Mouse (Mus musculus) lung, embryonic 15.5 days (tissue): ENCODE measurements at regions not wholly inside any gene's neighbourhood (a gene's known extent, or its start where the extent isn't known, plus 50 kb on each side); places are given as distances from the start of the nearest gene placed in this dataset.

Experiments used
- ATAC-seq: fragments of 200-750 bp; cut with Nextera tagmentation; 2 replicates; pipeline ENCODE4 v1.8.0; 2017; ENCODE audit warnings: moderate number of reproducible peaks, borderline replicate concordance; ENCODE audit not compliant: low FRiP score, low TSS enrichment; ENCODE audit errors: extremely low read depth
- H3K27ac ChIP-seq: fragments of 300-500 bp; sonication (generic); 2 replicates; pipeline ENCODE4 v1.5.1; 2015; ENCODE audit warnings: moderate library complexity, mild to moderate bottlenecking, inconsistent platforms
- H3K27me3 ChIP-seq: fragments of 300-500 bp; sonication (generic); 2 replicates; pipeline ENCODE4 v1.6.1; 2015; ENCODE audit warnings: inconsistent platforms
- H3K36me3 ChIP-seq: fragments of 300-500 bp; sonication (generic); 2 replicates; pipeline ENCODE4 v1.6.1; 2015; ENCODE audit warnings: inconsistent platforms
- H3K4me1 ChIP-seq: fragments of 300-500 bp; sonication (generic); 2 replicates; pipeline ENCODE4 v1.6.1; 2015; ENCODE audit warnings: inconsistent platforms
- H3K4me2 ChIP-seq: fragments of 300-500 bp; sonication (generic); 2 replicates; pipeline ENCODE4 v1.6.1; 2015; ENCODE audit warnings: inconsistent platforms, mild to moderate bottlenecking, moderate library complexity
- H3K4me3 ChIP-seq: fragments of 300-500 bp; sonication (generic); 2 replicates; pipeline ENCODE4 v1.5.1; 2015; ENCODE audit warnings: mild to moderate bottlenecking, inconsistent platforms
- H3K9ac ChIP-seq: fragments of 300-500 bp; sonication (generic); 2 replicates; pipeline ENCODE4 v1.6.1; 2015; ENCODE audit warnings: inconsistent platforms
- H3K9me3 ChIP-seq: fragments of 300-500 bp; sonication (generic); 2 replicates; pipeline ENCODE4 v1.6.1; 2016; ENCODE audit warnings: inconsistent platforms
- WGBS: fragments of 180-500 bp; shearing (Covaris S2); methylation state at CpG from one replicate; pipeline ENCODE4 v1.1.7; 2015; 5-methylcytosine and 5-hydroxymethylcytosine counted together

- Histone ChIP-seq H3K4me2 (no peak overlapping the region), H3K4me1 (no peaks in the 10 kb centered on the region), H3K9me3 (no peaks in the 10 kb centered on the region), H3K27ac (no peak overlapping the region), H3K27me3 (no peaks in the 10 kb centered on the region), H3K4me3 (no peak overlapping the region), H3K36me3 (no peaks in the 10 kb centered on the region), H3K9ac (no peak overlapping the region)
- 67% methylated on average over 2 of the region's 2 CpGs for WGBS
- no peak for ATAC-seq
These were observed 81.1 kb upstream of the Ralgapa2 start for GRCm38 (mm10) chr2:146593291-146593690.

- no peak for ATAC-seq
- WGBS = 62% methylated on average over 4 of the region's 4 CpGs
These were observed 82.1 kb upstream of the Ralgapa2 start for GRCm38 (mm10) chr2:146594212-146594611.

GRCm38 (mm10) chr2:146595673-146596072, 83.5 kb upstream of the Ralgapa2 start:
- H3K27ac ChIP-seq = no peak overlapping the region
- ATAC-seq = no peak; the same call in 1 of the 2 replicates
- no peaks in the 10 kb centered on the region for H3K9me3 ChIP-seq
- no peak overlapping the region for H3K4me2 ChIP-seq
- no peaks in the 10 kb centered on the region for H3K27me3 ChIP-seq
- no peak overlapping the region for H3K9ac ChIP-seq
- H3K4me3 ChIP-seq = no peak overlapping the region
- no peaks in the 10 kb centered on the region for H3K4me1 ChIP-seq
- H3K36me3 ChIP-seq = no peaks in the 10 kb centered on the region
- 68% methylated on average over 2 of the region's 2 CpGs for WGBS

More at GRCm38 (mm10) chr2:146594212-146594611, 82.1 kb upstream of the Ralgapa2 start:
- H3K27me3 ChIP-seq = no peaks in the 10 kb centered on the region
- no peaks in the 10 kb centered on the region for H3K4me1 ChIP-seq
- H3K4me3 ChIP-seq = no peak overlapping the region
- H3K9ac ChIP-seq = no peak overlapping the region
- no peaks in the 10 kb centered on the region for H3K9me3 ChIP-seq
- no peak overlapping the region for H3K27ac ChIP-seq
- H3K36me3 ChIP-seq = no peaks in the 10 kb centered on the region
- no peak overlapping the region for H3K4me2 ChIP-seq

GRCm38 (mm10) chr2:146606170-146606569, 94.0 kb upstream of the Ralgapa2 start:
- no peaks in the 10 kb centered on the region for H3K27me3 ChIP-seq
- no peak overlapping the region for H3K9ac ChIP-seq
- no peaks in the 10 kb centered on the region for H3K4me1 ChIP-seq
- no peak overlapping the region for H3K27ac ChIP-seq
- H3K4me3 ChIP-seq = no peak overlapping the region
- ATAC-seq = no peak
- no peak overlapping the region for H3K4me2 ChIP-seq
- no peaks in the 10 kb centered on the region for H3K36me3 ChIP-seq
- no peaks in the 10 kb centered on the region for H3K9me3 ChIP-seq

- H3K4me2 ChIP-seq = no peak overlapping the region
- WGBS = 91% methylated on average over 2 of the region's 2 CpGs
- H3K9ac ChIP-seq = no peak overlapping the region
- no peaks in the 10 kb centered on the region for H3K36me3 ChIP-seq
- no peaks in the 10 kb centered on the region for H3K27me3 ChIP-seq
- no peaks in the 10 kb centered on the region for H3K9me3 ChIP-seq
- no peak overlapping the region for H3K27ac ChIP-seq
- peaks cover 7% of the 10 kb centered on the region for H3K4me1 ChIP-seq
- ATAC-seq = no peak
- no peak overlapping the region for H3K4me3 ChIP-seq
These were observed 98.8 kb upstream of the Ralgapa2 start for GRCm38 (mm10) chr2:146610896-146611295.

GRCm38 (mm10) chr2:146611886-146612521, 99.9 kb upstream of the Ralgapa2 start:
- no peak; the same call in 1 of the 2 replicates for ATAC-seq
- no peak overlapping the region for H3K4me2 ChIP-seq
- no peaks in the 10 kb centered on the region for H3K27me3 ChIP-seq
- WGBS = 34% methylated on average over 6 of the region's 6 CpGs
- no peak overlapping the region for H3K4me3 ChIP-seq
- H3K9ac ChIP-seq = no peak overlapping the region
- H3K36me3 ChIP-seq = no peaks in the 10 kb centered on the region
- H3K27ac ChIP-seq = no peak overlapping the region
- peaks cover 7% of the 10 kb centered on the region for H3K4me1 ChIP-seq
- H3K9me3 ChIP-seq = no peaks in the 10 kb centered on the region

- Histone ChIP-seq H3K27ac (no peak overlapping the region), H3K4me1 (peaks cover 7% of the 10 kb centered on the region), H3K36me3 (no peaks in the 10 kb centered on the region), H3K9me3 (no peaks in the 10 kb centered on the region), H3K4me3 (peak overlapping the region; percentile 16; the same call in 1 of the 2 replicates), H3K9ac (0 out of 2 replicates have a peak overlapping the region, but pooled peaks have one; percentile 22), H3K4me2 (peak overlapping the region; percentile 62), H3K27me3 (no peaks in the 10 kb centered on the region)
- no peak for ATAC-seq
- 4% methylated on average over 20 of the region's 20 CpGs for WGBS
These were observed 100.6 kb upstream of the Ralgapa2 start for GRCm38 (mm10) chr2:146612522-146613288.

- H3K4me2 ChIP-seq = no peak overlapping the region
- no peak overlapping the region for H3K27ac ChIP-seq
- WGBS = 7% methylated on average over 5 of the region's 5 CpGs
- no peak overlapping the region for H3K4me3 ChIP-seq
- H3K9ac ChIP-seq = no peak overlapping the region
- no peaks in the 10 kb centered on the region for H3K9me3 ChIP-seq
- peak; percentile 61; the same call in 1 of the 2 replicates for ATAC-seq
- H3K36me3 ChIP-seq = no peaks in the 10 kb centered on the region
- H3K27me3 ChIP-seq = no peaks in the 10 kb centered on the region
- H3K4me1 ChIP-seq = no peaks in the 10 kb centered on the region; the same call in 1 of the 2 replicates
These were observed 109.0 kb upstream of the Ralgapa2 start for GRCm38 (mm10) chr2:146621167-146621566.

- H3K4me3 ChIP-seq = no peak overlapping the region
- H3K27me3 ChIP-seq = no peaks in the 10 kb centered on the region
- no peak for ATAC-seq
- H3K4me2 ChIP-seq = no peak overlapping the region
- no peak overlapping the region for H3K27ac ChIP-seq
- H3K4me1 ChIP-seq = no peaks in the 10 kb centered on the region; the same call in 1 of the 2 replicates
- no peaks in the 10 kb centered on the region for H3K9me3 ChIP-seq
- WGBS = 89% methylated on average over 1 of the region's 1 CpGs
- H3K9ac ChIP-seq = no peak overlapping the region
- H3K36me3 ChIP-seq = no peaks in the 10 kb centered on the region
These were observed 110.9 kb upstream of the Ralgapa2 start for GRCm38 (mm10) chr2:146623052-146623451.

- Histone ChIP-seq H3K4me3 (no peak overlapping the region), H3K4me2 (no peak overlapping the region), H3K4me1 (no peaks in the 10 kb centered on the region; the same call in 1 of the 2 replicates), H3K9ac (no peak overlapping the region), H3K36me3 (no peaks in the 10 kb centered on the region), H3K27me3 (no peaks in the 10 kb centered on the region), H3K27ac (no peak overlapping the region), H3K9me3 (no peaks in the 10 kb centered on the region)
- WGBS = 36% methylated on average over 5 of the region's 5 CpGs
- peak; percentile 77; the same call in 1 of the 2 replicates for ATAC-seq
These were observed 112.1 kb upstream of the Ralgapa2 start for GRCm38 (mm10) chr2:146624207-146624606.

- no peaks in the 10 kb centered on the region for H3K36me3 ChIP-seq
- H3K9ac ChIP-seq = no peak overlapping the region
- H3K27me3 ChIP-seq = no peaks in the 10 kb centered on the region
- ATAC-seq = no peak
- no peaks in the 10 kb centered on the region for H3K9me3 ChIP-seq
- 40% methylated on average over 5 of the region's 5 CpGs for WGBS
- no peaks in the 10 kb centered on the region; the same call in 1 of the 2 replicates for H3K4me1 ChIP-seq
- no peak overlapping the region for H3K27ac ChIP-seq
- no peak overlapping the region for H3K4me3 ChIP-seq
- no peak overlapping the region for H3K4me2 ChIP-seq
These were observed 113.1 kb upstream of the Ralgapa2 start for GRCm38 (mm10) chr2:146625166-146625751.

- no peak overlapping the region for H3K4me2 ChIP-seq
- no peak overlapping the region for H3K9ac ChIP-seq
- no peaks in the 10 kb centered on the region for H3K36me3 ChIP-seq
- H3K9me3 ChIP-seq = no peaks in the 10 kb centered on the region
- no peak overlapping the region for H3K4me3 ChIP-seq
- H3K27me3 ChIP-seq = no peaks in the 10 kb centered on the region
- H3K4me1 ChIP-seq = no peaks in the 10 kb centered on the region; the same call in 1 of the 2 replicates
- WGBS = 26% methylated on average over 1 of the region's 1 CpGs
- ATAC-seq = no peak
- H3K27ac ChIP-seq = no peak overlapping the region
These were observed 114.4 kb upstream of the Ralgapa2 start for GRCm38 (mm10) chr2:146626531-146626930.
